Mouse (Mus musculus) small intestine, adult 2 months (tissue): Measurements from ENCODE around the gene Tm9sf4.

Source experiments
- CTCF ChIP-seq: fragments of 200-500 bp; IDR thresholded peaks from 2 replicates; pipeline ENCODE4 v1.5.1; 2012; ENCODE audit warnings: low read depth, mild to moderate bottlenecking, control low read depth, inconsistent platforms, low read length, moderate library complexity, mixed read lengths; ENCODE audit not compliant: insufficient replicate concordance, insufficient read length; ENCODE audit errors: extremely low read depth
- POLR2A ChIP-seq: fragments of 200-500 bp; IDR thresholded peaks from 2 replicates; pipeline ENCODE4 v1.6.1; 2012; ENCODE audit warnings: low read depth, mild to moderate bottlenecking, control low read depth, inconsistent platforms, low read length, moderate library complexity

DNA sequence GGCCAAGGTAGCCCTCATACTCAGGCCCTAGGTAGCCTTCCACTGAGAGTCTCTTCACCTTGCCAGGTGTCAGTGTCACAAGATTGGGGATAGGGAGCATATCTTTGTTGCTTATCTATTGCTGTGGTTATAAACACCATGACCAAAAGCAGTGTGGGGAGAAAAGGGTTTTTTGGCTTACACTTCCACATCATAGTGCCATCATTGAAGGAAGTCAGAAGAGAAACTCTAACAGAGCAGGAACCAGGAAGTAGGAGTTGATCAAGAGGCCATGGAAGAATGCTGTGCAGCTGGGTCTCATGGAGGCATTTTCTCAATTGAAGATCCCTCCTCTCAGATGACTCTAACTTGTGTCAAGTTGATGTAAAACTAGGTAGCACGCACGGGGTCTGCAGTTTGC is 47.0 kb downstream of the Tm9sf4 start:
- no peak for TF ChIP-seq CTCF
- no peak for TF ChIP-seq POLR2A
